Mouse (Mus musculus): Measurements from ENCODE around the gene Emc10. TPM values are rescaled to one million over a fixed set of nuclear protein-coding genes. Genes with fewer than 3 reads are reported as not detected.

Gene Emc10
- polyA plus RNA-seq (2016; fragmentation: Nextera tagmentation; extraction: Ambion mirVana), result 132 and 136 TPM in 2 replicates

GRCm38 (mm10) chr7:44495992-44496770, at the start of gene Emc10, which contains the start of gene Fam71e1:
Gene Emc10 (minus strand): TSS chr7:44496529.
Gene Fam71e1 (plus strand): TSS chr7:44496581.
- 1% methylated on average over 58 of the region's 58 CpGs for WGBS
- peak within 1 kb of the TSS; percentile 97 for H3K27ac ChIP-seq (replicated peaks)
- H3K4me2 ChIP-seq (replicated peaks), result peak within 1 kb of the TSS; percentile 83
- H3K9me3 ChIP-seq, result no peaks in the 10 kb centered on the region
- peaks cover 24% of the 10 kb centered on the region for H3K27me3 ChIP-seq
- peak; percentile 96 for ATAC-seq (ENCODE audit: low FRiP score, low read depth)
- peak within 1 kb of the TSS; percentile 80 for H3K4me3 ChIP-seq
- H3K4me1 ChIP-seq, result peaks cover 24% of the 10 kb centered on the region
- H3K36me3 ChIP-seq, result peaks cover 27% of the 10 kb centered on the region
- H3K9ac ChIP-seq (replicated peaks), result peak within 1 kb of the TSS; percentile 88

GRCm38 (mm10) chr7:44543071-44543470, 46.7 kb upstream of the Emc10 start:
- Histone ChIP-seq H3K36me3 (peaks cover 47% of the 10 kb centered on the region), H3K27ac (replicated peaks) (no peak overlapping the region), H3K4me1 (peaks cover 13% of the 10 kb centered on the region), H3K4me3 (no peak overlapping the region), H3K4me2 (replicated peaks) (no peak overlapping the region), H3K9me3 (no peaks in the 10 kb centered on the region), H3K9ac (replicated peaks) (no peak overlapping the region), H3K27me3 (no peaks in the 10 kb centered on the region)
- WGBS, result 81% methylated on average over 12 of the region's 12 CpGs
- no peak for ATAC-seq (ENCODE audit: low FRiP score, low read depth)

- 96% methylated on average over 11 of the region's 11 CpGs for WGBS
- ATAC-seq (ENCODE audit: low FRiP score, low read depth), result no peak
- H3K4me2 ChIP-seq (replicated peaks), result no peak overlapping the region
These were observed 46.2 kb upstream of the Emc10 start for GRCm38 (mm10) chr7:44542555-44542954.

GRCm38 (mm10) chr7:44538756-44539624, 42.7 kb upstream of the Emc10 start:
- Histone ChIP-seq H3K4me3 (no peak overlapping the region), H3K27ac (replicated peaks) (no peak overlapping the region), H3K9ac (replicated peaks) (no peak overlapping the region), H3K4me1 (no peaks in the 10 kb centered on the region), H3K27me3 (no peaks in the 10 kb centered on the region), H3K9me3 (no peaks in the 10 kb centered on the region), H3K4me2 (replicated peaks) (no peak overlapping the region), H3K36me3 (peaks cover 86% of the 10 kb centered on the region)
- ATAC-seq (ENCODE audit: low FRiP score, low read depth), result no peak
- 92% methylated on average over 41 of the region's 41 CpGs for WGBS

More at GRCm38 (mm10) chr7:44542555-44542954, 46.2 kb upstream of the Emc10 start:
- Histone ChIP-seq H3K4me3 (no peak overlapping the region), H3K27ac (replicated peaks) (no peak overlapping the region), H3K9ac (replicated peaks) (no peak overlapping the region), H3K9me3 (no peaks in the 10 kb centered on the region), H3K4me1 (peaks cover 7% of the 10 kb centered on the region), H3K36me3 (peaks cover 52% of the 10 kb centered on the region), H3K27me3 (no peaks in the 10 kb centered on the region)

- H3K27ac ChIP-seq (replicated peaks), result no peak overlapping the region
- ATAC-seq (ENCODE audit: low FRiP score, low read depth), result no peak
- no peak overlapping the region for H3K4me2 ChIP-seq (replicated peaks)
- 93% methylated on average over 13 of the region's 13 CpGs for WGBS
- H3K36me3 ChIP-seq, result peaks cover 96% of the 10 kb centered on the region
- H3K4me3 ChIP-seq, result no peak overlapping the region
- no peaks in the 10 kb centered on the region for H3K9me3 ChIP-seq
- H3K27me3 ChIP-seq, result no peaks in the 10 kb centered on the region
- no peaks in the 10 kb centered on the region for H3K4me1 ChIP-seq
- H3K9ac ChIP-seq (replicated peaks), result no peak overlapping the region
These were observed 41.2 kb upstream of the Emc10 start for GRCm38 (mm10) chr7:44537496-44537895.

GRCm38 (mm10) chr7:44537009-44537408, 40.7 kb upstream of the Emc10 start:
- H3K36me3 ChIP-seq, result peaks cover 94% of the 10 kb centered on the region
- no peak overlapping the region for H3K27ac ChIP-seq (replicated peaks)
- H3K9ac ChIP-seq (replicated peaks), result no peak overlapping the region
- H3K9me3 ChIP-seq, result no peaks in the 10 kb centered on the region
- no peak overlapping the region for H3K4me2 ChIP-seq (replicated peaks)
- H3K4me1 ChIP-seq, result no peaks in the 10 kb centered on the region
- no peak overlapping the region for H3K4me3 ChIP-seq
- no peaks in the 10 kb centered on the region for H3K27me3 ChIP-seq
- no peak for ATAC-seq (ENCODE audit: low FRiP score, low read depth)
- 85% methylated on average over 7 of the region's 7 CpGs for WGBS

- H3K4me1 ChIP-seq, result no peaks in the 10 kb centered on the region
These were observed 40.2 kb upstream of the Emc10 start for GRCm38 (mm10) chr7:44536590-44536968.

GRCm38 (mm10) chr7:44535657-44536589, 39.6 kb upstream of the Emc10 start:
- Histone ChIP-seq H3K27ac (replicated peaks) (no peak overlapping the region), H3K27me3 (no peaks in the 10 kb centered on the region), H3K4me1 (no peaks in the 10 kb centered on the region), H3K4me3 (no peak overlapping the region), H3K9ac (replicated peaks) (no peak overlapping the region), H3K36me3 (peaks cover 83% of the 10 kb centered on the region), H3K4me2 (replicated peaks) (no peak overlapping the region), H3K9me3 (no peaks in the 10 kb centered on the region)
- ATAC-seq (ENCODE audit: low FRiP score, low read depth), result no peak
- 92% methylated on average over 27 of the region's 27 CpGs for WGBS

More at GRCm38 (mm10) chr7:44536590-44536968, 40.2 kb upstream of the Emc10 start:
- Histone ChIP-seq H3K27ac (replicated peaks) (no peak overlapping the region), H3K4me2 (replicated peaks) (no peak overlapping the region), H3K36me3 (peaks cover 89% of the 10 kb centered on the region), H3K27me3 (no peaks in the 10 kb centered on the region), H3K4me3 (no peak overlapping the region), H3K9me3 (no peaks in the 10 kb centered on the region), H3K9ac (replicated peaks) (no peak overlapping the region)
- ATAC-seq (ENCODE audit: low FRiP score, low read depth), result no peak
- WGBS, result 94% methylated on average over 6 of the region's 6 CpGs

GRCm38 (mm10) chr7:44534656-44535441, 38.5 kb upstream of the Emc10 start:
- ATAC-seq (ENCODE audit: low FRiP score, low read depth), result no peak
- Histone ChIP-seq H3K36me3 (peaks cover 72% of the 10 kb centered on the region), H3K4me1 (no peaks in the 10 kb centered on the region), H3K9ac (replicated peaks) (no peak overlapping the region), H3K4me2 (replicated peaks) (no peak overlapping the region), H3K4me3 (no peak overlapping the region), H3K9me3 (no peaks in the 10 kb centered on the region), H3K27ac (replicated peaks) (no peak overlapping the region), H3K27me3 (0 out of 2 replicates have a peak, but pooled peaks cover 5% of the 10 kb centered on the region)
- WGBS, result 90% methylated on average over 19 of the region's 19 CpGs

GRCm38 (mm10) chr7:44534242-44534641, 37.9 kb upstream of the Emc10 start:
- no peak overlapping the region for H3K9ac ChIP-seq (replicated peaks)
- no peak overlapping the region for H3K4me3 ChIP-seq
- H3K4me2 ChIP-seq (replicated peaks), result no peak overlapping the region
- H3K4me1 ChIP-seq, result no peaks in the 10 kb centered on the region
- ATAC-seq (ENCODE audit: low FRiP score, low read depth), result no peak
- H3K36me3 ChIP-seq, result peaks cover 66% of the 10 kb centered on the region
- 92% methylated on average over 13 of the region's 13 CpGs for WGBS
- peaks cover 10% of the 10 kb centered on the region; the same call in 1 of the 2 replicates for H3K27me3 ChIP-seq
- no peaks in the 10 kb centered on the region for H3K9me3 ChIP-seq
- no peak overlapping the region for H3K27ac ChIP-seq (replicated peaks)

GRCm38 (mm10) chr7:44533746-44534045, 37.4 kb upstream of the Emc10 start:
- no peak for ATAC-seq (ENCODE audit: low FRiP score, low read depth)
- peaks cover 15% of the 10 kb centered on the region for H3K27me3 ChIP-seq
- H3K4me1 ChIP-seq, result no peaks in the 10 kb centered on the region
- H3K4me3 ChIP-seq, result no peak overlapping the region
- no peaks in the 10 kb centered on the region for H3K9me3 ChIP-seq
- WGBS, result 76% methylated on average over 12 of the region's 12 CpGs
- peaks cover 61% of the 10 kb centered on the region for H3K36me3 ChIP-seq
- H3K27ac ChIP-seq (replicated peaks), result no peak overlapping the region
- H3K9ac ChIP-seq (replicated peaks), result no peak overlapping the region
- H3K4me2 ChIP-seq (replicated peaks), result no peak overlapping the region

Measured in midbrain, embryonic 12.5 days (tissue).